ENCODE assay signal across 15 mouse cellular contexts in genomic region chr4:8429771-8430170, GRCm38 (mm10).
"Had no signal": no experiment of that assay in that cellular context is flagged by ENCODE, and none has a peak within 500 bp of the region (broad histone marks: within the 10 kb centered on the region; RNA-seq: fewer than 3 reads in every experiment).

No protein-coding gene starts in this region.

- H3K4me3 ChIP-seq: midbrain, embryonic 10.5 days; midbrain, embryonic 13.5 days; myocyte; neural tube, embryonic 13.5 days; stomach, embryonic 15.5 days had no signal

- H3K36me3 ChIP-seq: midbrain, embryonic 10.5 days; midbrain, embryonic 13.5 days; neural tube, embryonic 13.5 days; stomach, embryonic 15.5 days had no signal

- H3K4me2 ChIP-seq: lung, embryonic 14.5 days; midbrain, embryonic 13.5 days; neural tube, embryonic 13.5 days; stomach, embryonic 15.5 days had no signal

- H3K9ac ChIP-seq: lung, embryonic 14.5 days; midbrain, embryonic 13.5 days; neural tube, embryonic 13.5 days; stomach, embryonic 15.5 days had no signal

- H3K27me3 ChIP-seq: midbrain, embryonic 13.5 days; neural tube, embryonic 13.5 days; stomach, embryonic 15.5 days had no signal

- H3K4me1 ChIP-seq: midbrain, embryonic 13.5 days; neural tube, embryonic 13.5 days; stomach, embryonic 15.5 days had no signal

- ATAC-seq: midbrain, embryonic 13.5 days; midbrain, embryonic 16.5 days had no signal

- DNase-seq: lung, adult 18-20 months; lung, embryonic 14.5 days; lung, postnatal 10 days; lung, postnatal 4 days; right cerebral cortex, postnatal 14 days; thymus, adult 2 months; thymus, postnatal 25 days; thymus, postnatal 4 days had no signal

- H3K9me3 ChIP-seq: midbrain, embryonic 10.5 days; midbrain, embryonic 13.5 days; neural tube, embryonic 13.5 days; stomach, embryonic 15.5 days had no signal

- H3K27ac ChIP-seq: midbrain, embryonic 10.5 days; midbrain, embryonic 13.5 days; neural tube, embryonic 13.5 days; stomach, embryonic 15.5 days; stomach, postnatal 0 days had no signal
